20 mouse cellular contexts compared by ENCODE assay signal in genomic region chr2:52310757-52311156, GRCm38 (mm10).
DNase-seq lines count a peak whose midpoint lies in the region; ATAC-seq lines count a peak whose summit lies in the region.
"Had no signal": no experiment of that assay in that cellular context is flagged by ENCODE, and none has a peak within 500 bp of the region (broad histone marks: within the 10 kb centered on the region; RNA-seq: fewer than 3 reads in every experiment).

No protein-coding gene starts in this region.

- peak; percentile 11 for ATAC-seq in activated CD4-positive, CD25-positive, alpha-beta regulatory T cell, adult 4 months
- no peak for ATAC-seq in forebrain, embryonic 14.5 days
- ATAC-seq: intestine, embryonic 16.5 days; midbrain, embryonic 16.5 days had no signal

- H3K36me3 ChIP-seq in forebrain, embryonic 14.5 days (ENCODE audit: control insufficient read depth, insufficient read depth, low read length), result no peaks in the 10 kb centered on the region
- H3K36me3 ChIP-seq: embryonic facial prominence, embryonic 10.5 days; forebrain, embryonic 12.5 days; heart, embryonic 12.5 days; kidney, embryonic 15.5 days; lung, embryonic 15.5 days had no signal

- no peaks in the 10 kb centered on the region for H3K27me3 ChIP-seq in forebrain, embryonic 14.5 days (replicated peaks; ENCODE audit: control insufficient read depth, insufficient read depth, low read length)
- H3K27me3 ChIP-seq: forebrain, embryonic 12.5 days; heart, embryonic 12.5 days; kidney, embryonic 15.5 days; lung, embryonic 15.5 days had no signal

- no peaks in the 10 kb centered on the region for H3K4me1 ChIP-seq in forebrain, embryonic 14.5 days (ENCODE audit: control insufficient read depth, insufficient read depth, low read length)
- H3K4me1 ChIP-seq: embryonic facial prominence, embryonic 10.5 days; forebrain, embryonic 12.5 days; kidney, embryonic 15.5 days; lung, embryonic 15.5 days had no signal

- intact Hi-C loops in gastrocnemius, postnatal 14 days (cut with DNase I; ENCODE audit: low total_unique reads), result loop anchor here (5.0 to 10.0 kb wide), 2 partner anchors 97 to 284 kb away; no protein-coding TSS in a partner anchor

- H3K9ac ChIP-seq in forebrain, embryonic 14.5 days (ENCODE audit: low read length), result no peak overlapping the region
- H3K9ac ChIP-seq: forebrain, embryonic 12.5 days; heart, embryonic 12.5 days; hindbrain, embryonic 14.5 days; kidney, embryonic 15.5 days; liver, embryonic 14.5 days; lung, embryonic 15.5 days had no signal

- no peak overlapping the region for H3K4me2 ChIP-seq in forebrain, embryonic 14.5 days (ENCODE audit: low read length)
- H3K4me2 ChIP-seq: forebrain, embryonic 12.5 days; heart, embryonic 12.5 days; hindbrain, embryonic 14.5 days; kidney, embryonic 15.5 days; lung, embryonic 15.5 days had no signal

- peak; percentile 33 for DNase-seq in right cerebral cortex, adult 18-20 months
- DNase-seq in right cerebral cortex, postnatal 4 days, result no peak
- peak; percentile 9 for DNase-seq in layer of hippocampus, adult 9-10 months (ENCODE audit: low spot score)
- no peak for DNase-seq in gastrocnemius, postnatal 14 days
- no peak for DNase-seq in left cerebral cortex, adult 8-10 months (ENCODE audit: low spot score in 2 of 2)
- DNase-seq in forebrain, embryonic 14.5 days (ENCODE audit: low spot score), result no peak
- DNase-seq: adrenal gland, postnatal 25 days; cerebellum, adult 11-12 months; lung, postnatal 4 days had no signal

- H3K4me3 ChIP-seq in forebrain, embryonic 14.5 days (ENCODE audit: low read depth, low read length), result no peak overlapping the region
- H3K4me3 ChIP-seq: embryonic facial prominence, embryonic 10.5 days; forebrain, embryonic 12.5 days; heart, embryonic 12.5 days; kidney, embryonic 15.5 days; lung, embryonic 15.5 days had no signal

- H3K27ac ChIP-seq in forebrain, embryonic 14.5 days (ENCODE audit: low read depth, low read length), result no peak overlapping the region
- H3K27ac ChIP-seq: embryonic facial prominence, embryonic 10.5 days; forebrain, embryonic 12.5 days; hindbrain, embryonic 14.5 days; kidney, embryonic 15.5 days; liver, embryonic 14.5 days; lung, embryonic 15.5 days; stomach, postnatal 0 days had no signal

- H3K9me3 ChIP-seq in forebrain, embryonic 14.5 days (replicated peaks; ENCODE audit: control insufficient read depth, low read length), result no peaks in the 10 kb centered on the region
- H3K9me3 ChIP-seq: embryonic facial prominence, embryonic 10.5 days; forebrain, embryonic 12.5 days; heart, embryonic 12.5 days; kidney, embryonic 15.5 days; lung, embryonic 15.5 days had no signal

- WGBS in forebrain, embryonic 14.5 days, result 84% methylated on average over 4 of the region's 4 CpGs

Comparison
In these comparisons a context has a peak if more than half of its experiments do, and no peak if none do; other contexts are left out.
1. DNase-seq: peak in right cerebral cortex, adult 18-20 months (single experiment) and layer of hippocampus, adult 9-10 months (single experiment); none in right cerebral cortex, postnatal 4 days (single experiment), gastrocnemius, postnatal 14 days (single experiment), left cerebral cortex, adult 8-10 months (0 of 2) and forebrain, embryonic 14.5 days (single experiment).